Mouse (Mus musculus): ENCODE measurements around the gene Mtch2. TPM values are rescaled to one million over a fixed set of nuclear protein-coding genes. Genes with fewer than 3 reads are reported as not detected.
A peak's percentile ranks its signal among the peaks of the same experiment; 100 is the strongest.
"Not testable (repeated sequence)": the region's sequence is repeated elsewhere in the genome, so short reads cannot be mapped to it uniquely, and the experiment has no call there.

Gene Mtch2
- total RNA-seq (2021) = 100 to 1,000 TPM; 203 to 215 TPM
- long read RNA-seq, experiment 1, transcript Mtch2-205 (13 exons, 2,596 nt) = major isoform, 148 of 175 reads
- long read RNA-seq, experiment 1, partial matches to known transcripts = 5 of 175 reads
- long read RNA-seq, experiment 1, other reads (novel, unspliced or antisense) = 16 of 175 reads
- long read RNA-seq, experiment 2, transcript Mtch2-205 (13 exons, 2,596 nt) = major isoform, 98 of 115 reads
- long read RNA-seq, experiment 2, partial matches to known transcripts = 5 of 115 reads
- long read RNA-seq, experiment 2, other reads (novel, unspliced or antisense) = 8 of 115 reads

DNA sequence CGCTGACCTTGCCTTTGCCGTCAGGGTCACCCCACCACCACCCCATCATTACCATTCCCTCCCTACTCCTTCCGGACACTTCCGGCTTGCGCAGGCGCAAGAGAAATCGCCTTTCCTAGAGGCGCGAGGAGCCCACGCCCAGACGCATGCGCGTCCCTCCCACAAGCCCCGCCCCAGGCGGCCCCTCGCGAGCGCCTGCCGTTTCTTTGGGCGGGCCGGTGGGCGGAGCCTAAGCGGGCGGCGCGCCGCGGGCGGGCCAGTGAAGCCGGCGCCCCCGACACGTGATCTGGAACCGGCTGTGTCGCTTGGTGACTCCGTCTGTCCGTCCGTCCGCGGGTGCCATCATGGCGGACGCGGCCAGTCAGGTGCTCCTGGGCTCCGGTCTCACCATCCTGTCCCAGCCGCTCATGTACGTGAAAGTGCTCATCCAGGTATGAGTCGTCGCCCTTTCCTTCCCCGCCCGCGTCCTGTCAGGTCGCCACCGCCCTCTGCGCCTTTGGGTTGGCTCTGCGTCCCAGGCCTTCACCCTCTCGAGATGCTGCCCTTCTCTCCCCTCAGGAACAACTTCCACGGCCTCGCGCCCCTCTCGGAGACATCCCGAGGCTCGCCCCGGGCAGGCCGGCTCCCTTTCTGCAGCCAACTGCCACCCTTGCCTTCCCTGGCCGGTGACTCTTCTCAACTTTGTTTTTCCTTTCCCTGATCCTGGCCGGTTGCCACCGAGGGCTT, at the start of gene Mtch2:
Gene Mtch2, plus strand, starts transcription at position 201 of the 726 bp plus-strand sequence.
- peak; percentile 99 for DNase-seq

- DNase-seq = no peak
Measured at GRCm38 (mm10) chr2:90808241-90809126, 38.5 kb upstream of the Mtch2 start.

DNA sequence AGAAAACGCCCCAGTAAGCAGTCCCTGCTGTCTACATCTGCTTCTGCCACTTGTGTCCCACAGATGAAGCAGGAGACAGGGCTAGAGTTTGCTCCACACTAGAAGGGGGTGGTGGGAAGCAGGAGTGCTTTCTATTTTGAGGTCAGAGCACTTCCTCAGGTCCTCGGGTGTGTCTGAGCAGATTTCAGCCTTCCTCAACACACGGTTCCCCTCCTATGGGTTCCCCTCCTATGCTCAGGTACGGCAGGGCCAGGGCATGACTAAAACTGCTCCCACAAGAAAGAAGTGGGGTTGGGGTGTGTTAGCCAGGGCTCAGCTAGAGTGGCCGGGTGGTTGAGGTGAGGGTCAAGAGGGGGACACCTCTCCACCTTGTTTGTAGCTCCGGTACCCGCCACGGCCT, 36.2 kb upstream of the Mtch2 start:
- no peak for DNase-seq

- DNase-seq = no peak
Measured at GRCm38 (mm10) chr2:90815266-90815665, 31.7 kb upstream of the Mtch2 start.

DNA sequence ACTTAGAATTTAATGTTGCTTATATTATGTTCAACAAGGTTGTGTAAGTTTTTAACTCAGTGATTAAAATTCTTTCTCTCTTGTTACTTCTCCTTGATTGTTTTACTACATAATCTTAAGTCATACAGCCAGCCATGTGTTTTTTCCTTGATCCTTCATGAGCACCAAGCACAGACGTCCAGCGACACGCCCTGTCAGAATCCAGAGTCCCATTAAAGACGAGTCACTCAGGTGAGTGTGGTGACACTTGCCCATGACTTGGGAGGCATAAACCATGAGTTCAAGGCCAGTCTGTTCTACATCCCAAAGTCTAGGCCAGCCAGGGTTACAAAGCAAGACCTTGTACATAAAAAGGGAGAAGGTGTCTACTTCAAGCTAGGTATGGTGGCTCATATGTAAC, 30.8 kb upstream of the Mtch2 start:
- no peak for DNase-seq

GRCm38 (mm10) chr2:90818710-90819109, 28.2 kb upstream of the Mtch2 start:
- DNase-seq = no peak

DNA sequence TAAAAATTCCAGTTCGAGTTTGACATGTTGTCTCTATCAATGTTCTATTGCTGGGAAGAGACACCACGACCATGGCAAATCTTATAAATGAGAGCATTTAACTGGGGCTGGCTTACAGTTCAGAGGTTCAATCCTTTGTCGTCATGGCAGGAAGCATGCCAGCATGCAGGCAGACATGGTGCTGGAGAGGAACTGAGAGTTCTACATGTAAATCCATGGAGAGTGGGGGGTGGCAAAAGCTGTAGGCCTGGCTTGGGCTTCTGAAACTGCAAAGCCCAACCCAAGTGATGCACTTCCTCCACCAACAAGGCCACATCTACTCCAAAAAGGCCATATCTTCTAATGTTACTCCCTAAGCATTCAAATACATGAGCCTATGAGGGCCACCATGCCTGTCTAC, 26.1 kb upstream of the Mtch2 start:
- DNase-seq = no peak

DNA sequence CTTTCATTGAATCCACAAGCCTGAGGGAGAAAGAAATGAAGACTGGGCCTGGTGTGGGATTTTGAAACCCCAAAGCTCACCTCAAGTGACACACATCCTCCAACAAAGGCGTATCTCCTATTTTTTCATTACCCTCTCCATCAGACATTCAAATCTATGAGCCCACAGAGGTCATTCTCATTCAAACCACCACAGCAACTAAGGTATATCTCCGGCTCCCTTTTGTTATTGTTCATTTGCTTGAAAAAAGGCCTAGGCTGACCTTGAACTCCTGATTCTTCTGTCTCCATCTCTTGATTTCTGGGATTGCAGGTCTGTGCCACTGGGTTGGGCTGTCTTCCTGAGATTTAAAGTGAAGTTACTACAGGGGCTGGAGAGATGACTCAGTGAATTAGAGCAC, 24.0 kb upstream of the Mtch2 start:
- no peak for DNase-seq

DNA sequence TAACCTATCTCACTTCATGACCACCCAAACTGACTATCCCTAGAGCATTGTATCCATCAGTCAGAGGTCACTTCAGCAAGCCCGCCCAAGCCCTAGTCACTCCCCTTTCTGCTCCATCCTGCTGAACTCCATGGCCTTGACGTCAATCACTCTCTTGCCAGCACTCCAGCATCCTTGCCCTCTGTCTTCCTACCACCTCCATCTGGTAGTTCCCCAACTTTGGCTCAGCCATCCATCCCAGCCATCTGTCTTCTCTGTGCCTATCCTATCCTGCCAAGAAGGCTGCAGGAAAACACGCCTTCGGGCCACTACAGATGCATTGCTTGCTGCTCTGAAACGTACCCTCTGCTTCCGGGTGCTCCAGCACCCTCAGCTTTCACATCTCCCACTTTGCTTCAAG, 23.2 kb upstream of the Mtch2 start:
- DNase-seq = no peak

- not testable (repeated sequence) for DNase-seq
Measured at GRCm38 (mm10) chr2:90824528-90824927, 22.4 kb upstream of the Mtch2 start.

- no peak for DNase-seq
Measured at GRCm38 (mm10) chr2:90825515-90826172, 21.3 kb upstream of the Mtch2 start.

- no peak for DNase-seq
Measured at GRCm38 (mm10) chr2:90828739-90829138, 18.2 kb upstream of the Mtch2 start.

DNA sequence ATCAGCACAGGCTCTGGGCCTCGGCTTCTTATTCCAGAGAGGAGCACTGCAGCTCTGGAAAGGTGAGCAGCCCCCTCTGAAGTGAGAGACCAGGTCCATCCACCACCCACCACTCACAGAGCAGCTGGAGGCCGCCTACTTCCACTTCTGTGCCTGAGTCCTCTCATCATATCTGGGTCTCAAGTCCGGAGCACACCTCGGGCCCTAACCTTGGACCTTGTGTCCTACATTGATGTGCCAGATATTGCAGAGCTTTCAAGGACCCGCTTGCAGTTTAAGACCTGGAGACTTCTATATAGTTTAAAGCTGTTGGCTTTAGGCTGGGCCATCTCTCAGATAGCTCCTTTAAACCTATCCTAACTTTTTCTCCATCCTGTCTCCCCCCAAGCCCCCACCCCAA, 13.5 kb upstream of the Mtch2 start:
- no peak for DNase-seq

DNA sequence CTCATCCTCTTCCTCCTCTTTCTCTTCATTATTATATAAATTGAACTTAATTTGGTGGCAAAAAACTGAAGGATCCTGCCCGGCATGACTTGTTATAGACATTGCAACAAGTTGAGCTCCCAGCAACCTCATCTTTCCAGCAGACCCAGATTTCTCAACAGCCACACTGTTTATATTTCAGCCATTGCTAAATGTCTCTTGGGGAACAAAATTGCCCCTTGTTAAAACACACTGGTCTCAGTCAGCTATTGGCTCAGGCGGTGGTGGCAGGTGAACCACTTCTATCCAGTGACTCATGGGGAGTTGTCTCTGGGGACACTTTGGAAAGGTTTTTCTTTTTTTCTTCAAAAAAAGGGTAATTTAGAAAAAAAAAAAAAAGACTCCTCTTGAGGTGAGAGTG, 8.3 kb upstream of the Mtch2 start:
- DNase-seq = no peak

DNA sequence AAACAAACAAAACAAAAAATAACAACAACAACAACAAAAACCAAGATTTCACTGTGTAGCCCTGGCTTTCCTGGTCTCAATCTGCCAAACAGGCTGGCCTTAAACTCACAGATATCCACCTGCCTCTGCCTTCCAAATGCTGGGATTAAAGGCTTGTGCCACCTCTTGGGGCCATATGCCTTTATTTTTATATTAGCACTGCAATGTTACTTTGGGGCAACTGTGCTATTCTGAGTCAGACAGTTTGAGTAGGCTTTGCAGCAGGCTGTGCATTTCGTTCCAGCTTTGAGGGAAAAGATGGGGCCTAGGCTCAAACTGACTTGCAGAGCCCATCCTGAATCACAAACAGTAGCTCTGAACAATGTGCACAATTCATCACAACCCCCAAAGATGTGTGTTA, 3.3 kb upstream of the Mtch2 start:
- no peak for DNase-seq

DNA sequence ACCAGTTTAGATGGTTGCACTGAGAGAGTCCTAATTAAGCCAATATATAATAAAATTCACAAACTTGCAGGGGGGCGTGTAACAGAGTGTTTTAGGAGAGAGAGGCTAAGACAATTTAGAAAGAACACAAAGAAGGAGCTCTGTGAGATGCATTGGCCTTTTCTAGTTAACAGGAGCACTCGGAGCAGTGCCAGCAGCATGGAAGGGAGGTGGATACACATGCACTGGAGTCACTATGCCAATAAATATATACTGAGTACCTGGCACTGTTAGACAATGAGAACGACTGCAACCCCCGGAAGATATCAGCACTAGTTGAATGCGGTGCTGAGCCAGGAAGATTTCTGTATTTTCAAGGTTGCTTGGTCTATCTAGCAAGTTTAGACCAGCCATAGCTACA, 2.7 kb upstream of the Mtch2 start:
- no peak for DNase-seq

GRCm38 (mm10) chr2:90845234-90845633, 1.7 kb upstream of the Mtch2 start:
- DNase-seq = no peak

DNA sequence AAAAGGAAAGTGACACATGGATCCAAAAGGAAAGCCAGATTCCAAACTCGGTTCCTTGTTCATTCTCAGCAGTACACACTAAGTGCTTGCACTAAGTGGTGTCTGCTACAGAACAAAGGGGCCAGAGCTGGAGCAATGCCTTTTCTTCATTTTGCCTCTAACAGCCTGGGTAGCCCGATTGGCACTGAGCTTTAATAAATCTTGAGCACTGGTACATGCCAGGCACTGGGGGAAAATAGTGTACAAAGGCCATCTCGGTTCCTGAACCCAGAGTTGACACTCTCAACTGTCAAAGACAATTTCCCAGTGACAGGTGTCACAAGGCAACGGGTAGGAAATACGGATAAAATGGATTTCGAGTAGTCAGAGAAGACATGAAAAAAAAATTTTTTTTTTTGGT, 784 bp upstream of the Mtch2 start:
- peak; percentile 33 to 38 for DNase-seq

DNA sequence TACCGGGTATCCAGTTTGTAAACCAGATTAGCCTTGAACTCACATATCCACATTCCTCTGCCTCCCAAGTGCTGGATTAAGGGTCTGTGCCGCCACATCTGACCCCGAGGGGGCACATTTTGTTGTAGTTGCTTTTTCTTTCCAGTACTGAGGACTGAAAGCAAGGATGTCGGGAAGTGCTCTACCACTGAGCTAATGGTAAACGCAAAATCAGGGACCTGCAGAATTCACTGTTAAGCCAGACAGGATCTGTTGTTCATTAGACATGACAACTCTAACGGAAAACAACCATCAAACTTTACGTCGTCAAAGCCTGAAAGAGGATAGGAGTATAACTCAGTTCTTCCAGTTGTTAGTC, 379 bp upstream of the Mtch2 start:
- no peak for DNase-seq

DNA sequence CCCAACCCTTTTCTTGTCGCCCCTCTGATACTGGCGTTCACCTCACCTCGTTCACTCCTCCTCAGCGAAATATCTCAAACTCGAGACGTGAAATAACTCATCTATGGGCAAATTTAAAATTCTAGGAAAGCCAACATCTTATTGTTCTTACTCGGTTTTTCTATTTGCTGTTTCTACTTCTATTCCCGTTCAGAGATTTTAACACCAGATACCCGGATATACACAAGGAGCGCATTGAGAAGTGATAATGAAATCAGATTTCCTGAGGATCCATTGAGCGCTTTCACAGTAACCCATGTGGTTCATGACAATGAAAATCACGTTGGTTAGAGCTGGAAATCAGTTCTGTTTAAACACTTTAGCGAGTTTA, 711 bp downstream of the Mtch2 start:
- DNase-seq = no peak

GRCm38 (mm10) chr2:90848331-90848730, 1.4 kb downstream of the Mtch2 start:
- peak; percentile 18 to 30 for DNase-seq

- DNase-seq = no peak
Measured at GRCm38 (mm10) chr2:90850401-90850800, 3.4 kb downstream of the Mtch2 start.

DNA sequence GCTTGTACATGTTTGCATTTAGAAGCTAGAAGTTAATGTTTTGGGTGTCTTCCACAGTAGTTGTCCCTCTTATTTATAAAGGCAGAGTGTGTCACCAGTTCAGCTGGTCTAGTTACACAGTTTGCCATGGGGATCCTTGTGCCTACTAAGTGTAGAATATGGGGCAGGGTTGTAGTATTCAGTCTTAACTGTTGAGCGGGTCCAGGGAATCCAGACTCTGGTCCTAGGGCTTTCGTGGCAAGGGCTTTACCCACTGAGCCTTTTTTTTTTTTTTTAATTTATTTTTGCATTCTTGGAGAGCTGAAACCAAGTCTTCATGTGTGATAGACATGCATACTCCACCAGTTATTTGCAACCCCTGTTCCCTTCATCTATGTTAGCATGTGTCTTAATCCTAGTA, 14.5 kb downstream of the Mtch2 start:
- no peak for DNase-seq

Measured in heart, adult 18-20 months (tissue).